Mouse (Mus musculus) C2C12 (cell line): Measurements from ENCODE around the gene Tmem171.

Source experiments
- MAX ChIP-seq: IDR thresholded peaks from one replicate; pipeline ENCODE4 v1.6.1; 2011; ENCODE audit warnings: mild to moderate bottlenecking, control low read depth
- USF1 ChIP-seq: IDR thresholded peaks from one replicate; pipeline ENCODE4 v1.6.1; 2011; ENCODE audit warnings: low read depth, mild to moderate bottlenecking, control low read depth, moderate library complexity

DNA sequence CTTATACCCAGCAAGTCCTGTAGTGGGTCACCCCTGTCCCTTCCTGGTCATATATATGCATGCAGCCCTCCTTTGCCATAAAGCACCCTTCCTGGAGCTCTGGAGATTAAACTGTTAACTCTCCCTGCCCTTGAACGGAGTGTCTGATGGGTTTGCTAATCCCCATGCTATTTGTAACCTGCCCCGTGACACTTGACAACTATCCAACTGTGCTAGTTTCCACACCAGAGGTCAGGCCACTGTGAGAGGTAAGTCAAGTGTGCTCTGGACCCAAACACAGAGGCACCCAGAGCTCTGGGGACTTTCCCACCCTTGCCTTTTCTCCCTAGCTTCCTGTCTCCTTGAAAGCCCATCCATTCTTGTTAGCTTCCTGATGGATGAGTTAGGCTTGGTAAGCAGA, 912 bp upstream of the Tmem171 start:
- TF ChIP-seq USF1 (no peak), MAX (no peak)
